Mouse (Mus musculus) CH12.LX (cell line): ENCODE measurements around the gene Slc16a5. TPM values are rescaled to one million over a fixed set of nuclear protein-coding genes. Genes with fewer than 3 reads are reported as not detected.

Experiments
- DNase-seq: peaks from one replicate; pipeline ENCODE4 v3.0.0-alpha.2; 2013; ENCODE audit errors: extremely low read depth
- H3K27ac ChIP-seq: 2 replicates; pipeline ENCODE4 v1.5.1; 2012; ENCODE audit warnings: low read depth, mild to moderate bottlenecking, control low read depth, moderate library complexity; ENCODE audit not compliant: insufficient read depth
- H3K27me3 ChIP-seq: replicated peaks from 2 replicates; pipeline ENCODE3; 2012; ENCODE audit warnings: inconsistent platforms
- H3K36me3 ChIP-seq, 2 experiments: replicated peaks in 1 of 2; 2 replicates each; pipeline versions ENCODE3 to v1.6.1; 2012; ENCODE audit warnings: inconsistent platforms in 1 of 2, low read length in 1 of 2, mild to moderate bottlenecking in 1 of 2, mixed read lengths in 1 of 2, moderate library complexity in 1 of 2; ENCODE audit not compliant: control insufficient read depth in 1 of 2, insufficient read depth in 1 of 2
- H3K4me1 ChIP-seq, 2 experiments: 2 replicates each; pipeline ENCODE4 v1.6.1; 2012; ENCODE audit warnings: inconsistent platforms in 1 of 2, moderate library complexity in 1 of 2; ENCODE audit not compliant: insufficient read depth in 2 of 2, control insufficient read depth in 1 of 2
- H3K4me2 ChIP-seq: 2 replicates; pipeline ENCODE4 v1.6.1; 2012; ENCODE audit warnings: low read depth, mild to moderate bottlenecking, control low read depth; ENCODE audit not compliant: poor library complexity, insufficient read depth, severe bottlenecking
- H3K4me3 ChIP-seq, 3 experiments: fragments of 150-350 bp in 1 of 3; sonication (generic) in 1 of 3; replicated peaks in 1 of 3; 2 replicates each; pipeline versions ENCODE3 to v1.5.1; 2011 to 2012; ENCODE audit warnings: low read depth in 2 of 3, low read length in 2 of 3, mild to moderate bottlenecking in 2 of 3, moderate library complexity in 2 of 3, control low read depth in 1 of 3, improper control_type of control experiment in 1 of 3, inconsistent platforms in 1 of 3, mixed read lengths in 1 of 3; ENCODE audit not compliant: poor library complexity in 1 of 3
- H3K79me2 ChIP-seq: replicated peaks from 2 replicates; pipeline ENCODE4 v1.6.1; 2012; ENCODE audit warnings: mild to moderate bottlenecking, moderate library complexity; ENCODE audit not compliant: control insufficient read depth, poor library complexity, insufficient read depth, severe bottlenecking; ENCODE audit errors: extremely low read depth
- H3K9ac ChIP-seq: 2 replicates; pipeline ENCODE4 v1.6.1; 2012; ENCODE audit warnings: low read depth, mild to moderate bottlenecking, control low read depth, moderate library complexity; ENCODE audit not compliant: insufficient read depth
- H3K9me3 ChIP-seq: replicated peaks from 2 replicates; pipeline ENCODE3; 2012; ENCODE audit warnings: low read length, inconsistent platforms, mixed read lengths
- CHD2 ChIP-seq: IDR thresholded peaks from 2 replicates; pipeline ENCODE4 v1.6.1; 2011; ENCODE audit warnings: low read length, improper control_type of control experiment
- ELF1 ChIP-seq: IDR thresholded peaks from 2 replicates; pipeline ENCODE4 v1.6.1; 2014; ENCODE audit warnings: low read depth, mild to moderate bottlenecking, inconsistent platforms, low read length, improper control_type of control experiment
- HCFC1 ChIP-seq: IDR thresholded peaks from 2 replicates; pipeline ENCODE4 v1.6.1; 2012; ENCODE audit warnings: low read depth, mild to moderate bottlenecking, inconsistent platforms, low read length, improper control_type of control experiment
- IRF4 ChIP-seq: IDR thresholded peaks from 2 replicates; pipeline ENCODE4 v1.6.1; 2014; ENCODE audit warnings: low read depth, mild to moderate bottlenecking, inconsistent platforms, low read length, improper control_type of control experiment
- JUN ChIP-seq: IDR thresholded peaks from 2 replicates; pipeline ENCODE4 v1.6.1; 2011; ENCODE audit warnings: low read depth, mild to moderate bottlenecking, low read length, improper control_type of control experiment, moderate library complexity; ENCODE audit not compliant: insufficient read depth
- MAX ChIP-seq: IDR thresholded peaks from 2 replicates; pipeline ENCODE4 v1.6.1; 2011; ENCODE audit warnings: low read length, improper control_type of control experiment
- MXI1 ChIP-seq: IDR thresholded peaks from 2 replicates; pipeline ENCODE4 v1.6.1; 2011; ENCODE audit warnings: mild to moderate bottlenecking, low read depth, low read length, improper control_type of control experiment
- MYC ChIP-seq: IDR thresholded peaks from 2 replicates; pipeline ENCODE4 v1.6.1; 2011; ENCODE audit warnings: low read depth, mild to moderate bottlenecking, improper control_type of control experiment, low read length
- POLR2A ChIP-seq: IDR thresholded peaks from 2 replicates; pipeline ENCODE4 v1.6.1; 2011; ENCODE audit warnings: low read depth, mild to moderate bottlenecking, improper control_type of control experiment, low read length
- RAD21 ChIP-seq: IDR thresholded peaks from 2 replicates; pipeline ENCODE4 v1.6.1; 2011; ENCODE audit warnings: low read depth, mild to moderate bottlenecking, low read length, improper control_type of control experiment, moderate library complexity
- USF1 ChIP-seq: IDR thresholded peaks from 2 replicates; pipeline ENCODE4 v1.6.1; 2014; ENCODE audit warnings: low read depth, mild to moderate bottlenecking, inconsistent platforms, low read length, improper control_type of control experiment
- USF2 ChIP-seq: conservative IDR thresholded peaks from 2 replicates; pipeline ENCODE4 v1.6.1; 2011; ENCODE audit warnings: low read depth, low read length, improper control_type of control experiment
- ZC3H11A ChIP-seq: IDR thresholded peaks from 2 replicates; pipeline ENCODE4 v1.6.1; 2012; ENCODE audit warnings: low read depth, mild to moderate bottlenecking, inconsistent platforms, low read length, improper control_type of control experiment
- ZNF384 ChIP-seq: IDR thresholded peaks from 2 replicates; pipeline ENCODE4 v1.6.1; 2012; ENCODE audit warnings: low read depth, low read length, improper control_type of control experiment, inconsistent platforms
- dilution Hi-C: fragments of 300-500 bp; cut with MboI; formaldehyde crosslinking; loops from 2 replicates; pipeline ENCODE4 v1.14.3; 2020; ENCODE audit warnings: low sequenced_read_pairs; ENCODE audit not compliant: extremely low pct_unique_long_range_greater_than_20kb, extremely low pct_ligation_motif_present
- in situ Hi-C: fragments of 300-500 bp; cut with MboI; formaldehyde crosslinking; loops from 3 replicates; pipeline ENCODE4 v1.14.3; 2019; ENCODE audit warnings: low sequenced_read_pairs, low pct_ligation_motif_present, low pct_unique_long_range_greater_than_20kb, mixed read lengths
- polyA plus RNA-seq: library from polyadenylated mRNA; unstranded; fragments of >175 nt; gene quantifications from 2 replicates; pipeline ENCODE4 v1.2.1, GENCODE M21; 2012; ENCODE audit warnings: low read depth; ENCODE audit not compliant: insufficient read length
- total RNA-seq, 2 experiments: library from RNA; depleted of rRNA; stranded (reverse); fragments of 300-350 nt in 1 of 2; fragments of >200 nt in 1 of 2; gene quantifications; 2 replicates each; pipeline ENCODE4 v1.2.3; 2012 to 2014

Slc16a5 gene
- total and polyA plus RNA-seq, 3 experiments, result 0.51 to 0.71 TPM; not detected in 1

DNA sequence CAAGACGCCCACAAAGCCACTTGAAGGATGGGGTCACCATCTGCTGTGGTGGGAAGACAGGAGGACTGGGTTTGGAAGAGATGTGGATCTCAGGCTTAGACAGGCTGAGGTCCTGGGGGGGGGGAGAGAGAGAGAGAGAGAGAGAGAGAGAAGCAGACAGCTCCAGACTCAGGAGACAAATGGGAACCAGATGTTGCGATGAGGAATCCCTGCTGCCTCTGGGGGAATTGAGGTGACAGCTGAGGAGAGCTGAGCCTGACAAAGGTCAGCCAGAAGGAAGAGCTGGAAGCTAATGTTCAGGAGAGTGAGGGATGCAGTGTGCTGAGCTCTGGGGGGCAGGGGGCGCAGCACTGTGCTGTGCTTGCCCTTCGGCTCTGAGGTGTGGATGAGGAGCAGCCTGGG is 4.9 kb downstream of the Slc16a5 start:
- in situ Hi-C loops, result no loop called here

DNA sequence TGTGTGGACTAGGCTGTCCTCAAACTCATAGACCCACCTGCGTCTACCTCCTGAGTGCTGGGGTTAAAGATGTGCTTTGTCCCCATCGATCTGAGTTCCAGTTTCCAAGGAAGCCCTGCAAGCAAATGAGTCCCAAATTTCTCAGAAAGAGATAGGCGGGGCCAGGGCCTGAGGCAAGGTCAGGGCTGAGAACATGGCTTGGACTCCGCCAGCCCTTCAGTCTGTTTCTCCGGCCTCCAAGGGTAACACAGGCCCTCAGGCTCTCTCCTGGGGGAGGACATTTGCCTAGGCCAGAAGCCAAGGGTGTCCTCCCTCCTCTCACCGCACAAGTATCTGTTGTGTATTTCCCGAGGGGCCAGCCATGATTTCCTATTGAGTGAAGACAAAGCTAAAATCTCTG is 9.9 kb downstream of the Slc16a5 start:
- H3K27ac ChIP-seq, result peak overlapping the region; percentile 18; the same call in 1 of the 2 replicates
- TF ChIP-seq ZC3H11A (no peak), RAD21 (no peak), ELF1 (no peak), MYC (no peak), HCFC1 (no peak), IRF4 (no peak), ZNF384 (no peak), CHD2 (no peak), USF1 (no peak), POLR2A (no peak), JUN (no peak), USF2 (no peak)
- peak overlapping the region; percentile 17 for H3K4me2 ChIP-seq
- in situ Hi-C loops (loop anchor here (5.0 to 10.0 kb wide), 3 partner anchors 57 to 257 kb away; partner anchors contain the start of gene Atp5h), dilution Hi-C loops (no loop called here)
- peaks cover 5 to 7% of the 10 kb centered on the region in 2 experiments for H3K36me3 ChIP-seq
- DNase-seq, result no peak
- H3K4me1 ChIP-seq, result peaks cover 8 to 41% of the 10 kb centered on the region in 2 experiments
- H3K79me2 ChIP-seq, result peaks cover 14% of the 10 kb centered on the region
- peak overlapping the region; percentile 22; the same call in 1 of the 2 replicates for H3K9ac ChIP-seq
- H3K4me3 ChIP-seq, result peak overlapping the region in 2 of 3 experiments; percentile 15 to 30
- H3K27me3 ChIP-seq, result peaks cover 1% of the 10 kb centered on the region
- no peaks in the 10 kb centered on the region for H3K9me3 ChIP-seq

More for the DNA sequence above, 4.9 kb downstream of the Slc16a5 start:
- peaks cover 23% of the 10 kb centered on the region for H3K27me3 ChIP-seq
- DNase-seq, result no peak
- TF ChIP-seq MXI1, result no peak
- TF ChIP-seq MAX, result no peak
- no peak for TF ChIP-seq HCFC1
- TF ChIP-seq, all 38 proteins: peak for 0
- Histone ChIP-seq H3K79me2 (no peaks in the 10 kb centered on the region), H3K36me3 (peaks cover 5 to 7% of the 10 kb centered on the region in 2 experiments), H3K27ac (no peak overlapping the region), H3K4me3 (no peak overlapping the region), H3K4me2 (no peak overlapping the region), H3K9ac (no peak overlapping the region), H3K9me3 (no peaks in the 10 kb centered on the region), H3K4me1 (peaks cover 7 to 18% of the 10 kb centered on the region in 2 experiments)
- dilution Hi-C loops, result no loop called here
